Mouse (Mus musculus) embryonic facial prominence, embryonic 12.5 days (tissue): ENCODE results near the gene Fam163b. TPM values are rescaled to one million over a fixed set of nuclear protein-coding genes. Genes with fewer than 3 reads are reported as not detected.

Source experiments
- ATAC-seq: fragments of 200-750 bp; cut with Nextera tagmentation; 2 replicates; pipeline ENCODE4 v1.8.0; 2017; ENCODE audit not compliant: insufficient number of reproducible peaks, insufficient read depth, low FRiP score, low TSS enrichment
- H3K27ac ChIP-seq: fragments of 300-500 bp; sonication (generic); 2 replicates; pipeline ENCODE4 v1.5.1; 2016; ENCODE audit warnings: mild to moderate bottlenecking
- H3K27me3 ChIP-seq: fragments of 300-500 bp; sonication (generic); 2 replicates; pipeline ENCODE4 v1.6.1; 2016; ENCODE audit warnings: mild to moderate bottlenecking, moderate library complexity
- H3K36me3 ChIP-seq: fragments of 300-500 bp; sonication (generic); 2 replicates; pipeline ENCODE4 v1.6.1; 2016; ENCODE audit warnings: mild to moderate bottlenecking
- H3K4me1 ChIP-seq: fragments of 300-500 bp; sonication (generic); 2 replicates; pipeline ENCODE4 v1.6.1; 2016
- H3K4me2 ChIP-seq: fragments of 300-500 bp; sonication (generic); replicated peaks from 2 replicates; pipeline ENCODE4 v1.6.1; 2016; ENCODE audit warnings: mild to moderate bottlenecking, moderate library complexity
- H3K4me3 ChIP-seq: fragments of 300-500 bp; sonication (generic); 2 replicates; pipeline ENCODE4 v1.5.1; 2016; ENCODE audit warnings: mild to moderate bottlenecking
- H3K9ac ChIP-seq: fragments of 300-500 bp; sonication (generic); 2 replicates; pipeline ENCODE4 v1.6.1; 2016; ENCODE audit warnings: mild to moderate bottlenecking, moderate library complexity
- H3K9me3 ChIP-seq: fragments of 300-500 bp; sonication (generic); 2 replicates; pipeline ENCODE4 v1.6.1; 2016; ENCODE audit warnings: mild to moderate bottlenecking, moderate library complexity
- WGBS: fragments of 180-500 bp; shearing (Covaris S2); methylation state at CpG from one replicate; pipeline ENCODE4 v1.1.7; 2016; 5-methylcytosine and 5-hydroxymethylcytosine counted together
- polyA plus RNA-seq: library from polyadenylated mRNA; unstranded; fragments of >200 nt; fragmentation: Nextera tagmentation; extraction: Ambion mirVana; gene quantifications from 2 replicates; pipeline ENCODE4 v1.2.1, GENCODE M21; 2016

Fam163b gene
- polyA plus RNA-seq, 1 experiment from 2014 or later: 0.29 TPM

DNA sequence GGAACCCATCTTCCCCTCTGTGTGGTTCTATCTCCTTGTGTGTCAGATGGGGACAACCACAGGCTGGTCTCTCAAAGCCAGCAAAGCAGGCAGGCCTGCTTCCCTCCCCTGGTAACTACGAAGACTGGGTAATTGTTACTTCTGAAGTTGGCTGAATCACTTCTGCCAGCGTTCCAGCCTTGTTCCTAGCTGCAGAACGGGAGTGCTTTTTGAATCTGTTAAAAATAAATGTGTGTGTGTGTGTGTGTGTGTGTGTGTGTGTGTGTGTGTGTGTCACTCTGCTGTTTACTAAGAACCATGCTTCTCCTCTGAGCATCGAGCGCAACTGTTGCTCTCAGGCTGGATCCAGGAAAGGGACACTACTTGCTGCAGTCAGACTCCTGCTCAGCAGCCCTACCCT lies 21.6 kb upstream of the Fam163b start:
- Histone ChIP-seq H3K36me3 (no peaks in the 10 kb centered on the region), H3K4me3 (no peak overlapping the region), H3K4me2 (no peak overlapping the region), H3K9ac (no peak overlapping the region), H3K9me3 (no peaks in the 10 kb centered on the region), H3K27me3 (no peaks in the 10 kb centered on the region), H3K4me1 (peaks cover 18% of the 10 kb centered on the region), H3K27ac (no peak overlapping the region)
- 57% methylated on average over 5 of the region's 5 CpGs for WGBS
- ATAC-seq: no peak

DNA sequence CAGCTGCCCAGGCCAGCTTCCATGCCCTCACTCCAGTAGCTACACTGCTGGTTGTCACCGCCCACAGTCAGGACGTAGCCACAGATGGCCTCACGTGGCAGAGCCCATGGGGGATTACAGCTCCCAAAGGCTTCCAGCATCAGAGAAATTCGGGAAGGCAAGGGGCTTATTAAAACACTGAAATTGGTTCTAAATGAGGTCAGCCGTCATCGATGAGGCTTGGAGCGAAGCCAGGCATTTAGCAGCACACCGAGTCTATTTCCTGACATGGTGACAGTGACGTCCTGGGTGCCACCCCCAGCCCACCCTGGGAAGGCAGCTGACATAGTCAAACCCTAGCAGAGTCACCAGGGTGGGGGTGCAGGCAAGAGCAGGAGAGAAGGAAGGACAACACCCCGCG lies 20.4 kb upstream of the Fam163b start:
- no peak for ATAC-seq
- Histone ChIP-seq H3K27ac (no peak overlapping the region), H3K4me3 (no peak overlapping the region), H3K9ac (no peak overlapping the region), H3K9me3 (no peaks in the 10 kb centered on the region), H3K4me2 (no peak overlapping the region), H3K27me3 (no peaks in the 10 kb centered on the region), H3K36me3 (no peaks in the 10 kb centered on the region), H3K4me1 (peaks cover 12% of the 10 kb centered on the region)
- WGBS: 55% methylated on average over 11 of the region's 11 CpGs

DNA sequence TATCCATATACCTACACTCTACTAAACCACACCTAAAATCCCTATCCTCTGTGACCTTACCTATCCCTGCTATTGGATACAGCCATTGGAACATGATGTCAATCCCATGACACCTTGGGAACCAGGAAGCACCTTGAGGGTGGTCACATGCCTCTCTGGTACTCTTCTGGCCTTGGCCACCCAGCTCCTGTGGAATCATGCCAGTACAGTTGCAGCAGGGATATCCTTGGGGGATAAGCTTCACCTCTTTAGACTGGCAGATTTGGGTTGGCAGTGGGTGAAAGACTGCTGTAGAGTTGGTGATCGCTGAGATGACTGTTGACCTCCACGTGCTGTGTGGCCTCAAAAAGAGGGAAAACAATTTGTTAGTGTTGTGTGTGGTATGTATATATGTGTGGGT lies 19.2 kb upstream of the Fam163b start:
- Histone ChIP-seq H3K27me3 (no peaks in the 10 kb centered on the region), H3K4me2 (no peak overlapping the region), H3K4me1 (peaks cover under 1% of the 10 kb centered on the region), H3K36me3 (no peaks in the 10 kb centered on the region), H3K9me3 (no peaks in the 10 kb centered on the region), H3K27ac (no peak overlapping the region), H3K4me3 (no peak overlapping the region), H3K9ac (no peak overlapping the region)
- no peak for ATAC-seq
- 92% methylated on average over 2 of the region's 2 CpGs for WGBS

DNA sequence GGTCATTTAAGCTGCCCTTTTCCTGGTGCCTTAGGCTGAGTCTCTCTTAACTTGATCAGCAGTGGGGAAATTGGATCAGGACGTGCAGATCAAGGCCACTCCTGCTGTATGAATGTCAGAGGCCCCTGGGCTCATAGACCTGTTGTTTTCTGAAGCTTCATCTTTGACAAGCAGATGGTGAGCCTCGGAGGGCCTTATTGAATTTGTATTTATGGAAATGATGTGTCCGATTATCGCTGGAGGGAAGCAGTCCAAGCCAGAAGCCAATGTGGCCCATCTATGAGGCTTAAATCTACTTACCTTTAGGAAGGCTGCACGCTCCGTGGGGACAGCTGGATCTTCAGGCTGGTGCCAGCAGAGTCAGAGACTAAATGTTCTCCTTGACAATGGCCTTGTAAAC lies 14.3 kb upstream of the Fam163b start:
- WGBS: 68% methylated on average over 6 of the region's 6 CpGs
- H3K4me3 ChIP-seq: no peak overlapping the region
- no peak overlapping the region for H3K9ac ChIP-seq
- no peaks in the 10 kb centered on the region for H3K27me3 ChIP-seq
- no peaks in the 10 kb centered on the region for H3K4me1 ChIP-seq
- no peak for ATAC-seq
- no peak overlapping the region for H3K4me2 ChIP-seq
- H3K9me3 ChIP-seq: no peaks in the 10 kb centered on the region
- H3K36me3 ChIP-seq: no peaks in the 10 kb centered on the region
- H3K27ac ChIP-seq: no peak overlapping the region

DNA sequence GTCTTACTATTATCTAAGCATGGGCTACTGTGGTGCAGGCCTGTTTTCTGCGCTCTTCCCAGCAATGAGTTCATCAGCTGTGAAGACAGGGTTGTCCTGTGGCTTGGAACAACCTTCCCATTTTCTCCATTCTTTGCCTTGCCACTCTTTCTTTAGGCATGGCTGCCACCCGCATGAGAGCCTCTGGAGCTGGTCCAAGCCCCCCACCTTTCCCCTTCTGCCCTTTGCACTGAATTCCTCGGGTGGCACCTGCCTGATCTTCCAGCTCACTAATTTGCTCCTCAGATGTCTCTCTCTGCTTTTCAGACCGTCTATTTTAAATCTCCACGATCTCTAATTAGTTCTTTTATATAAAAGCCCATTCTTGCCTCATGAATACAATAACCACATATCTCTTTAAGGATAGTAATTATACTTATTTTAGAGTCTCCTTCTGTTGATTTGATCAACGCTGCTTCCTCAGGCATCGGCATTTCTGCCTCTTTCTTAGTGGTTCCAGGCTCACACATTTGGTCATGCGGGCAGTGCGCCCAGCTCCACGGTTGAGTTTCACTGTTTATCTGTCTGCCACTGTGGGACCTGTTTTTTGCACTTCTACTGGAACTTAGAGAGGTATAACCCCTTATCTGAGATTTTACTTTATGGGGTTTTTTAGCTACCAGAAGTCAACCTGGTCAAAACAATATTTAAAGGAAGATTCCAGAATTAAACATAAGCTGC lies 12.3 kb upstream of the Fam163b start:
- no peak for ATAC-seq

DNA sequence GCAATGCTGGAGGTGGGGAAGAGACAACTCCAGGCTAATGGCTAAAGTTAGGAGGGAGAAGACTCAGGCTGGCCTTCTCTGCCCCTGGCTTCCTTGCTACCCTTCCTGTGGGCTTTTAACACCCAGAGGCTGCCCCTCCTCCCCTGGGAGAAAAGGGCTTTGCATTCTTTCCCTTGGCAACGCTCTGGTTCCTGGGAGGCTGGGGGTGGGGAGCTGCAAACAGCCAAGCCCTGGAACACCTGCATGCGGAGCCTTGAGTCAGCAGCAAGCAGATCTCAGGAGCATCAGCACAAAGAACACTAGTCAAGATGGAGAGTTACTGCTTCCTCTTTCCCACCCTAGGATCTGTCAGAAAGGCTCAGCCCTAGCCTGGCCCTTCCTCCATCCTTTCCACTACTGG lies 7.2 kb upstream of the Fam163b start:
- Histone ChIP-seq H3K9ac (no peak overlapping the region), H3K4me1 (no peaks in the 10 kb centered on the region), H3K4me3 (no peak overlapping the region), H3K27me3 (no peaks in the 10 kb centered on the region), H3K36me3 (no peaks in the 10 kb centered on the region), H3K4me2 (no peak overlapping the region), H3K9me3 (no peaks in the 10 kb centered on the region), H3K27ac (no peak overlapping the region)
- no peak for ATAC-seq
- WGBS: 7% methylated on average over 2 of the region's 2 CpGs

More for the DNA sequence above, 12.3 kb upstream of the Fam163b start:
- H3K36me3 ChIP-seq: no peaks in the 10 kb centered on the region
- H3K9me3 ChIP-seq: no peaks in the 10 kb centered on the region
- WGBS: 76% methylated on average over 10 of the region's 10 CpGs
- H3K4me1 ChIP-seq: no peaks in the 10 kb centered on the region
- no peak overlapping the region for H3K4me3 ChIP-seq
- H3K4me2 ChIP-seq: no peak overlapping the region
- no peaks in the 10 kb centered on the region for H3K27me3 ChIP-seq
- H3K27ac ChIP-seq: no peak overlapping the region
- H3K9ac ChIP-seq: no peak overlapping the region

DNA sequence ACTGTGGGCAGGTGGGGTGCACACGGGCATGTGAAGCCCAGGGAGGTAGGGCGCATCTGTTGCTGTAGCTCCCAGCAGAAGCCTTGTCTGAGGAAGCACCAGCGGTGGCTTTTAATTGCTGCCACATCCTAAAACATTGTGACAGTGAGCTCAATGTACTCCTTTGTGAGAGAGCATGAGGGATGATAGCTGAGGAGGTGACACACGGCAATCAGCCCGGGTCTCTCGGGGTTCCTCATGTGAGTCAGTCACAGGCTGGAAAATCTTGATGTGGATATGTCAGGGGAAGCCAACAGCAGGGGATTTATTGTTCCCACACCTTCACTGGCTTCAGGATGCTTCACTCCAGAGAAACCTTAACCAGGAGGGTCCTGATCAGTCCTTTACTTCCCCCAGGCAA lies 4.5 kb upstream of the Fam163b start:
- ATAC-seq: no peak
- 67% methylated on average over 6 of the region's 6 CpGs for WGBS

DNA sequence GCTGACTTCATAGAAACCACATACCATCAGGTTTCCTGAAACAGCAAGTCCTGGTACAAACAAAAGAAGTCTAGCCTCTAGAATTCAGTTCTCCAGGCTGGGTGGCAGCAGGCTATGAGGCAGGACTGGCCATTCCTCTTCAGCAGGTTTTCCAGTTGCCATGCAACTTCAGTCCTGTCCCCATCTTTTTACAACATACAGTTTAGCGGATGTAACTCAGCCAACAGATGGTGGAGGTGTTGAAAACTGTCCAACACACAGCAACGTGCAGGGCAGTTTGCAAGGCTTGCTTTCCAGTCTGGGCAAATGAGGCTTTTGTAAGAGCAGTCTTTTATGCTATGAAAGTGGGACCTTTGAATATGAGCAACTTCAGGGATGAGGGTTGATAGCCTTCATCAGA lies 2.7 kb upstream of the Fam163b start:
- ATAC-seq: no peak
- H3K9ac ChIP-seq: no peak overlapping the region
- H3K36me3 ChIP-seq: no peaks in the 10 kb centered on the region
- peaks cover 7% of the 10 kb centered on the region; the same call in 1 of the 2 replicates for H3K4me1 ChIP-seq
- WGBS: 74% methylated on average over 2 of the region's 2 CpGs
- H3K27me3 ChIP-seq: peaks cover 25% of the 10 kb centered on the region
- H3K9me3 ChIP-seq: no peaks in the 10 kb centered on the region
- H3K4me2 ChIP-seq: no peak overlapping the region
- H3K4me3 ChIP-seq: no peak overlapping the region
- H3K27ac ChIP-seq: no peak overlapping the region

More for the DNA sequence above, 4.5 kb upstream of the Fam163b start:
- Histone ChIP-seq H3K4me1 (peaks cover 4% of the 10 kb centered on the region; the same call in 1 of the 2 replicates), H3K9me3 (no peaks in the 10 kb centered on the region), H3K9ac (no peak overlapping the region), H3K4me2 (no peak overlapping the region), H3K27ac (no peak overlapping the region), H3K36me3 (no peaks in the 10 kb centered on the region), H3K27me3 (peaks cover 11% of the 10 kb centered on the region), H3K4me3 (no peak overlapping the region)

DNA sequence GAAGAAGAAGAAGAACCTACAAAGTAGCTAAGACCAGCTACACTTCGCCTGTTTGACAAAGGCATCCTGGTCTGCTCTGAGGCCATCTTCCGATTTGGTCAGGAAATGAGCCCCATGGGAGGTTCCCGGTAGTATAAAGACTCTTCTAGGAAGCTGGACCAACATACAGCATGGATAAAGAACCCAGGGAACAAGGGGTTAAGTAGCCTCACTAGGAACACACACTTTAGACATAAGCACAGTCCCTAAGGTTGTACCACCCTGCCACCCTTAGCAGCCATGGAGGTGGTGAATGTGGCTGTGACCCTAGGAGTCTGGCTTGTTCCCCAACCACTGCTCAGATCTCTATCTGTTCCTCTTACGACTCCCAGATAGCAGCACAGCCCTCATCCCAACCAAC lies 3.9 kb downstream of the Fam163b start:
- Histone ChIP-seq H3K27me3 (peaks cover 34% of the 10 kb centered on the region), H3K4me2 (no peak overlapping the region), H3K9ac (no peak overlapping the region), H3K4me1 (peaks cover 7% of the 10 kb centered on the region; the same call in 1 of the 2 replicates), H3K9me3 (no peaks in the 10 kb centered on the region), H3K36me3 (no peaks in the 10 kb centered on the region), H3K4me3 (no peak overlapping the region), H3K27ac (no peak overlapping the region)
- ATAC-seq: no peak
- 67% methylated on average over 4 of the region's 4 CpGs for WGBS

DNA sequence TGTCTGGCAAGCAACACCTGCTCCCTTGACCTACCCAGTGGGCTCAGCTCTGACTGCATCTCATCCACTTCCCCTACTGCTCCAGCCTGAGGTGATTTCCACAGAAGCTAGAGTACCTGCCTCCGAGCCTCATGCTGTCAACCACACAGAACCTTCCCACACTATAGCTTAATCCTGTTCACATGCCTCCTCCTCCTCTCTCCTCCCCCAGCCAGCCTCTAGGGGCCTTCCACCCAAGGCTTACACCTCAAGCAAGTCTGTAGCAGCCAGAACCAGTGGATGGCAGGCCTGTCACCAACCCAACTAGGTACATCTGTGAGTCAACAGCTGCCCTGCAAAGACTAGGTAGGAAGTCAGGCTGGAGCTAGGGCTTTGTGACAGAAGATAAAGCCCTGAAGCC lies 5.5 kb downstream of the Fam163b start:
- Histone ChIP-seq H3K9me3 (no peaks in the 10 kb centered on the region), H3K4me2 (no peak overlapping the region), H3K36me3 (no peaks in the 10 kb centered on the region), H3K27me3 (peaks cover 23% of the 10 kb centered on the region), H3K27ac (no peak overlapping the region), H3K4me1 (peaks cover 2% of the 10 kb centered on the region; the same call in 1 of the 2 replicates), H3K4me3 (no peak overlapping the region), H3K9ac (no peak overlapping the region)
- ATAC-seq: no peak
- 71% methylated on average over 1 of the region's 1 CpGs for WGBS

DNA sequence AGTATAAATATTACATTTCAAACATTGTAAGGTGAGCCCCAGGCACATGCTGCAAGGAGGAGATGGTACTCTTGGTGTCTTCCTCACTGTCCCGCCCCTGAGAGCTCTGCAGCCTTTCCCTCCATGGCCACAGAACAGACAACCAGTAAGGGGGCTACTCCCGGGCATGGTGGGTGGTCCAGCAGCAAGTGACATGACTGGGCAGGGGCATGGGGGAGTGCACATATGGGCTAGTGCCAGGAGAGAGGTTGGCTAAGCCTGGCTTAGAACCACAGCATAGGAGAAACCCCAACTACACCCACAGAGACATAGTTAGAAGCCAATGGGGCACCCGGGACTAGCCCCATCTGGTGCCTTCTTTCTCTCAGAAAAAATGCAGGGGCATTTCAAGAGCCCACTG lies 6.0 kb downstream of the Fam163b start:
- H3K4me2 ChIP-seq: no peak overlapping the region
- peaks cover 19% of the 10 kb centered on the region for H3K27me3 ChIP-seq
- H3K9me3 ChIP-seq: no peaks in the 10 kb centered on the region
- H3K36me3 ChIP-seq: no peaks in the 10 kb centered on the region
- no peak for ATAC-seq
- no peak overlapping the region for H3K9ac ChIP-seq
- H3K27ac ChIP-seq: no peak overlapping the region
- WGBS: 76% methylated on average over 3 of the region's 3 CpGs
- H3K4me3 ChIP-seq: no peak overlapping the region
- H3K4me1 ChIP-seq: no peaks in the 10 kb centered on the region

DNA sequence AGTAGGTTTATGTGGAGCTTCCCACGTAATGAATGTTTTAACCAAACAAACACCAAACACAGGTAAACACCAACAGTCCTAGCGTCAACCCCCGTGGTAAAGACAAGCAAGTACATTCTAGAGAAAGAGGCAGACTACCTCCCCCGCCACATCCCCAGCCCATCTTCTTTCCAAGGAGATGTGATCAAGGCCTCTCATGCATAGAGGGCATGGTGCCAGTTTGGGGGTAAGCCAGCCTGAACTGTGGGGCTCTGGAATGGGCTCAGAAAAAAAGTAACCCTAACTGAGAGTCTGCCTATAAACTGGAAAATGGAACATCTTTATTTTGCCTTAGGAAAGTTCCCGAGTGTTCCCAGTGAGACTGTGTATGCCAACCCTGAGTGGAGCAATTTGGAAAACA lies 6.4 kb downstream of the Fam163b start:
- 76% methylated on average over 5 of the region's 5 CpGs for WGBS
- H3K9me3 ChIP-seq: no peaks in the 10 kb centered on the region
- no peak overlapping the region for H3K9ac ChIP-seq
- H3K4me1 ChIP-seq: no peaks in the 10 kb centered on the region
- no peaks in the 10 kb centered on the region for H3K36me3 ChIP-seq
- peaks cover 15% of the 10 kb centered on the region for H3K27me3 ChIP-seq
- H3K27ac ChIP-seq: no peak overlapping the region
- ATAC-seq: no peak
- no peak overlapping the region for H3K4me2 ChIP-seq
- no peak overlapping the region for H3K4me3 ChIP-seq
